Mouse (Mus musculus) liver, postnatal 0 days (tissue): ENCODE results near the gene 1810062G17Rik. TPM values are rescaled to one million over a fixed set of nuclear protein-coding genes. Genes with fewer than 3 reads are reported as not detected.

ENCODE experiments used
- ATAC-seq: fragments of 200-750 bp; cut with Nextera tagmentation; 2 replicates; pipeline ENCODE4 v1.8.0; 2017; ENCODE audit warnings: mild to moderate bottlenecking, moderate library complexity
- DNase-seq: peaks from one replicate; pipeline ENCODE4 v3.0.0-alpha.2; 2016
- H3K27ac ChIP-seq: fragments of 300-500 bp; sonication (generic); 2 replicates; pipeline ENCODE4 v1.5.1; 2014; ENCODE audit warnings: antibody characterized with exemption, moderate library complexity, mild to moderate bottlenecking, low read depth
- H3K27me3 ChIP-seq: fragments of 300-500 bp; sonication (generic); 2 replicates; pipeline ENCODE4 v1.6.1; 2014; ENCODE audit warnings: low read length, control low read depth, mixed read lengths; ENCODE audit not compliant: insufficient read depth
- H3K36me3 ChIP-seq: fragments of 300-500 bp; sonication (generic); replicated peaks from 2 replicates; pipeline ENCODE4 v1.6.1; 2014; ENCODE audit warnings: mild to moderate bottlenecking, control low read depth, low read length, moderate library complexity, mixed read lengths; ENCODE audit not compliant: insufficient read depth
- H3K4me1 ChIP-seq: fragments of 300-500 bp; sonication (generic); 2 replicates; pipeline ENCODE4 v1.6.1; 2014; ENCODE audit warnings: antibody characterized with exemption, mild to moderate bottlenecking, control low read depth; ENCODE audit not compliant: insufficient read depth
- H3K4me2 ChIP-seq: fragments of 300-500 bp; sonication (generic); 2 replicates; pipeline ENCODE4 v1.6.1; 2014; ENCODE audit warnings: low read depth, mild to moderate bottlenecking, low read length, moderate library complexity, mixed read lengths
- H3K4me3 ChIP-seq: fragments of 300-500 bp; sonication (generic); 2 replicates; pipeline ENCODE4 v1.5.1; 2014; ENCODE audit warnings: low read depth, low read length
- H3K9ac ChIP-seq: fragments of 300-500 bp; sonication (generic); replicated peaks from 2 replicates; pipeline ENCODE4 v1.6.1; 2014; ENCODE audit warnings: mild to moderate bottlenecking, moderate library complexity
- H3K9me3 ChIP-seq: fragments of 300-500 bp; sonication (generic); 2 replicates; pipeline ENCODE4 v1.6.1; 2016; ENCODE audit warnings: mild to moderate bottlenecking, control low read depth, low read length, mixed read lengths
- CTCF ChIP-seq: sonication (generic); IDR thresholded peaks from 2 replicates; pipeline ENCODE4 v1.5.1; 2016; ENCODE audit warnings: antibody characterized with exemption, low read depth
- EP300 ChIP-seq: IDR thresholded peaks from 2 replicates; pipeline ENCODE4 v1.6.1; 2016; ENCODE audit warnings: antibody characterized with exemption, low read depth, mild to moderate bottlenecking
- WGBS: fragments of 180-500 bp; shearing (Covaris S2); extraction: QIAGEN DNeasy Blood & Tissue Kit; methylation state at CpG from one replicate; pipeline ENCODE4 v1.1.7; 2014; ENCODE audit not compliant: insufficient replicate concordance; 5-methylcytosine and 5-hydroxymethylcytosine counted together
- polyA plus RNA-seq: library from polyadenylated mRNA; unstranded; fragments of >200 nt; fragmentation: Nextera tagmentation; extraction: Ambion mirVana; gene quantifications from 2 replicates; pipeline ENCODE4 v1.2.1, GENCODE M21; 2015

The 1810062G17Rik gene
- polyA plus RNA-seq, 1 experiment from 2014 or later: 1.6 TPM

DNA sequence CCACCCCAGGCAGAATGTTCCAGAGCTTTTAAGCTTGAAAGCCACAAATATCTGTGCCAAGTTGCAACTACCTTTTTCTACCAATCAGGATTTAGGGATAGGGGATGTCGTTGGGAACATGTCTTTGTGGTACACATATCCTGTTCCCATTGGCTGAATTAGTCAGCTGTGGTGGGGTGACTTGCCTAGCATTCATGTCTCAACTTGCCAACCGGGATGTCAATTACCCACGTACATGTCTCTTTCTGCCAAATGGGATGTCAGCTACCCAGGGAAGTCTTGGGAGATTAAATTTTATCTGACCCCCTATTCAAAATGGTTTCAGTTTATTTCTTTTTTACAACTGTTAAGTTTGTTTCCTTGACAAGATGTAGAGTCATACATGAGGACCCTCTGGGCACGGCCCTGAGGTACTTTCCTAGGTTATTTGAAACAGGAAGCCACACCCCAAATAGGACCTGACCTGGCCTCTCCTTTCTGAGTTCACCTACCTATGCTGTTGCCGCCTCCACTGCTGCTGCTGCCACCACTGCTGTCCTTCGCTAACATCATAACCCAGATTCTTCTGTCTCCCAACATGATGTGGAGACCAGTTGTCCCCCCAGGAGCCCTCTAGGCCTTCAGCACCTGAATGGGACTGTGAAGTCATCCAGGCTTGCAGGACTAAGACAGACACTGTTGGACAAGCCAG, 13.3 kb downstream of the 1810062G17Rik start:
- WGBS: 75% methylated on average over 6 of the region's 6 CpGs
- TF ChIP-seq EP300 (no peak), CTCF (no peak)
- H3K27me3 ChIP-seq: no peaks in the 10 kb centered on the region
- DNase-seq (no peak), ATAC-seq (no peak)
- no peaks in the 10 kb centered on the region for H3K36me3 ChIP-seq
- no peak overlapping the region for H3K4me3 ChIP-seq
- H3K27ac ChIP-seq: no peak overlapping the region
- no peaks in the 10 kb centered on the region for H3K9me3 ChIP-seq
- H3K4me2 ChIP-seq: no peak overlapping the region
- H3K4me1 ChIP-seq: no peaks in the 10 kb centered on the region
- no peak overlapping the region for H3K9ac ChIP-seq

DNA sequence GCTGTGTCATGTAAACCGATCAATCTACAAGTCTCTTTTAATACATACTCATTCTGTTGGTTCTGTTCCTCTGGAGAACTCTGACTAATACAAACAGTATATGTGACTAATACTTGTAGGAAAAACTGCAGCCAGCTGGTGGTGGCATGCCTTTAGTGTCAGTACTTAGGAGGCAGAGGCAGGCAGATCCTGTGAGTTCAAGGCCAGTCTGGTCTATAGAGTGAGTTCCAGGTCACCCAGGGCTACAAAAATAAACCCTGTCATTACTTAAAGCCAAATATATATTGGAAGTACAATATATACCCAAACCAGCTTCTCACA, 13.8 kb downstream of the 1810062G17Rik start:
- Histone ChIP-seq H3K4me2 (no peak overlapping the region), H3K27me3 (no peaks in the 10 kb centered on the region), H3K4me3 (no peak overlapping the region), H3K9me3 (no peaks in the 10 kb centered on the region), H3K27ac (no peak overlapping the region), H3K4me1 (no peaks in the 10 kb centered on the region), H3K9ac (no peak overlapping the region), H3K36me3 (no peaks in the 10 kb centered on the region)
- DNase-seq (no peak), ATAC-seq (no peak)
- 84% methylated on average over 1 of the region's 1 CpGs for WGBS
- TF ChIP-seq EP300 (no peak), CTCF (no peak)

DNA sequence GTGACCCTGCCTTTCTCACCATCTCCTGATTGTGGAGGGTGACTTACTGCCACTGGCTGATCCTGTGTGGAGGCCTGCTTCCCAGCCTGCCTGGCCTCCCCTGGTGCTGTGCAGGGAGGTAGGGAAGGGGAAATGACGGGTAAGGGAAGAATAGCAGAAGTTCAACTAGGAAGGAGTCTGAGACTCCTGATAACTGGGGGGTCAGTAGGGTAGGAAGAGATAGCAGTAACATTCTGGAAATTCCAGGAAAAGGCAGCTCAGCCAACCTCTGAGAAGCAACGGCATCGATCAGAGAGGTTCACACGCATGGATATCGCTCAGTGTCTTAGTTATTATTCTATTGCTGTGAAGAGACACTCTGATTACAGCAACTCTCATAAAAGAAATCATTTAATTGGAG, 15.8 kb downstream of the 1810062G17Rik start:
- Histone ChIP-seq H3K9ac (no peak overlapping the region), H3K9me3 (no peaks in the 10 kb centered on the region), H3K36me3 (no peaks in the 10 kb centered on the region), H3K4me3 (no peak overlapping the region), H3K27ac (no peak overlapping the region), H3K4me1 (no peaks in the 10 kb centered on the region), H3K4me2 (no peak overlapping the region), H3K27me3 (no peaks in the 10 kb centered on the region)
- 48% methylated on average over 5 of the region's 5 CpGs for WGBS
- DNase-seq (no peak), ATAC-seq (no peak)
- TF ChIP-seq CTCF: no peak
- no peak for TF ChIP-seq EP300

GRCm38 (mm10) chr3:36492716-36493391, 17.1 kb downstream of the 1810062G17Rik start:
- no peak for DNase-seq
- Histone ChIP-seq H3K4me3 (no peak overlapping the region), H3K4me1 (no peaks in the 10 kb centered on the region), H3K4me2 (no peak overlapping the region), H3K9me3 (no peaks in the 10 kb centered on the region), H3K9ac (no peak overlapping the region), H3K27me3 (no peaks in the 10 kb centered on the region), H3K27ac (no peak overlapping the region), H3K36me3 (no peaks in the 10 kb centered on the region)
- WGBS: 60% methylated on average over 9 of the region's 9 CpGs
- TF ChIP-seq CTCF: no peak
- no peak for TF ChIP-seq EP300
- no peak for ATAC-seq

DNA sequence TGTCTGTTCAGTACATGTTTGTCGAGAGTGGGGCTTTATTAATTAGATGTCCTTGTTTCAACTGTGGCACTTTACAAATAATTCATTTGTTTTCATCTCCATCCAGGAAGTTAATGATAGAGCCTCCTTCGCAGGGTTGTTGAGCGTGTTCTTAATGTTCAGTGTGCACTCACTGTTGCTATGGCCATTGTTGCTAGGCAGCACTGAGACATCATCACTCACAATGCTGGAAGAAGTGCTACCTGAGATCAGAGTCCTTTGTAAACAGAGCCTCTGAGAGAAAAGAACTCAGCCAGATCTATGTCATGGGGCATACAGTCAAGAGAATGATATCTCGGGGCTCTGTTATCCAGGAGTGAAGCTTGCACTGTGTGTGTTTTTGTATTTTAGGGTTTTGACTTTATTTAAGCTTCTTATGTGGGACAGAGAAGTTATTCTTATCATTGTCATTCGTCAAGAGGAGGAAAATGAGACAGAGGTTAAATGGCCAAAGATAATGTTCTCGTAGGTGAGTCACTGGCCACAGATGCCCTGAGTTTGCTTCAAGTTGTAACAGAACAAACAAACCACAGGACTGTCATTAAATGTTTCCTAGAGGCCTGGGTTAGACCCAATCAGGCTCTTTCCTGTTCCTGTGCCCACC, 18.0 kb downstream of the 1810062G17Rik start:
- TF ChIP-seq EP300: no peak
- no peak for ATAC-seq
- H3K36me3 ChIP-seq: no peaks in the 10 kb centered on the region
- no peak overlapping the region for H3K27ac ChIP-seq
- DNase-seq: no peak
- H3K4me1 ChIP-seq: no peaks in the 10 kb centered on the region
- H3K9ac ChIP-seq: no peak overlapping the region
- no peaks in the 10 kb centered on the region for H3K9me3 ChIP-seq
- H3K27me3 ChIP-seq: no peaks in the 10 kb centered on the region
- no peak overlapping the region for H3K4me2 ChIP-seq
- WGBS: 56% methylated on average over 6 of the region's 6 CpGs
- no peak overlapping the region for H3K4me3 ChIP-seq

- no peak for ATAC-seq
Observed at GRCm38 (mm10) chr3:36494613-36495012, 18.9 kb downstream of the 1810062G17Rik start.

More at GRCm38 (mm10) chr3:36494613-36495012, 18.9 kb downstream of the 1810062G17Rik start:
- 70% methylated on average over 2 of the region's 2 CpGs for WGBS
- Histone ChIP-seq H3K9ac (no peak overlapping the region), H3K9me3 (no peaks in the 10 kb centered on the region), H3K4me1 (no peaks in the 10 kb centered on the region), H3K4me2 (no peak overlapping the region), H3K36me3 (no peaks in the 10 kb centered on the region), H3K4me3 (no peak overlapping the region), H3K27ac (no peak overlapping the region), H3K27me3 (no peaks in the 10 kb centered on the region)
- TF ChIP-seq EP300: no peak
- no peak for TF ChIP-seq CTCF
- DNase-seq: no peak
